Mouse (Mus musculus) C2C12 (cell line): ENCODE measurements around the gene Smad6.

ENCODE experiments used
- CTCF ChIP-seq: IDR thresholded peaks from one replicate; pipeline ENCODE4 v1.5.1; 2011; ENCODE audit not compliant: control insufficient read depth, insufficient read depth, insufficient read length
- MAX ChIP-seq: IDR thresholded peaks from one replicate; pipeline ENCODE4 v1.6.1; 2011; ENCODE audit warnings: mild to moderate bottlenecking, control low read depth
- MYOG ChIP-seq: IDR thresholded peaks from one replicate; pipeline ENCODE4 v1.6.1; 2011; ENCODE audit not compliant: control insufficient read depth, insufficient read length; ENCODE audit errors: extremely low read depth
- USF1 ChIP-seq: IDR thresholded peaks from one replicate; pipeline ENCODE4 v1.6.1; 2011; ENCODE audit warnings: low read depth, mild to moderate bottlenecking, control low read depth, moderate library complexity

DNA sequence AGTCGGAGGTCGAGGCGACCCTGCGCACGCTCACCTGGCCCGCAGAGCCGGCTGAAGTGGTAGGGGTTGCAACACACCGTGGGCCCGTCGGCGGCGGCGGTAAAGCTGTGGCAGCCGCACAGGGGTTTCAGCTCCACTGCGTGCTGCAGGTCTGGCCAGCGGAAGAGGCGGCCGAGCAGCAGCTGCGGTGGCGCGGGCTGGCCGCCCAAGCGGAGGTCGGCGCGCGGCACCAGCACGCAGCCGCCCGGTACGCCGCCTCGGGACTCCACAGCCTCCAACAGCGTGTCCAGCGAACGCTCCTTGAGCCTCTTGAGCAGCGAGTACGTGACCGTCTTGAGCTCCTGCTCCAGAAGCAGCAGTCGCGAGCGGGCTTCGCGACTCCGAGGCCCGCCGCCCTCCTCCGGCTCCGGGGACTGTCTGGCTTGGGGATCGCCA lies 1.7 kb downstream of the Smad6 start:
- TF ChIP-seq CTCF (no peak), USF1 (no peak), MYOG (no peak), MAX (no peak)
